Mouse (Mus musculus) olfactory bulb, adult 2 months (tissue): ENCODE data around the gene Map1lc3b.

Experiments used
- CTCF ChIP-seq: fragments of 200-500 bp; IDR thresholded peaks from 2 replicates; pipeline ENCODE4 v1.5.1; 2012; ENCODE audit warnings: low read depth, mild to moderate bottlenecking, low read length, moderate library complexity; ENCODE audit not compliant: insufficient read depth
- POLR2A ChIP-seq: fragments of 200-500 bp; IDR thresholded peaks from 2 replicates; pipeline ENCODE4 v1.6.1; 2012; ENCODE audit warnings: mild to moderate bottlenecking, low read depth, low read length, moderate library complexity; ENCODE audit not compliant: insufficient read depth

DNA sequence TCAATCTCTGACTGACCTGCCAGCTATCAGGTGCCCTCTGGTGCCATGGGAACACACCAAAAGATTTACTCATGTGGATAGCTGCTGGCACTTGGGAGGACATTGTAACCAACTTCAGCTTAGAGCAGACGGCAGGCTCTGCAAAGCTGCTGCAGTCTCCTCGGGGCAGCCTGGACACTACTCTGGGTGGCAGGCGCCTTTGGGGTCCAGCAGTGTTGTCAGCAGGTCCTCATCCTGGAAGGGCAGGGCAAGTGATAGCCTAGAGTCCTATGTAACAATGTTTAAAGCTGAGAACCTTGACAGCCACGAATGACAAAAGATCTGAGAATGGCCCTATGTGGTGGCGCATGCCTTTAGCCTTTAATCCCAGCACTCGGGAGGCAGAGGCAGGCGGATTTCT, 8.0 kb downstream of the Map1lc3b start:
- TF ChIP-seq CTCF (no peak), POLR2A (no peak)
